Mouse (Mus musculus) lung, postnatal 0 days (tissue): ENCODE data around the gene 6430571L13Rik.

Experiments
- CTCF ChIP-seq: IDR thresholded peaks from 2 replicates; pipeline ENCODE4 v1.5.1; 2016; ENCODE audit warnings: antibody characterized with exemption, mild to moderate bottlenecking
- EP300 ChIP-seq: IDR thresholded peaks from 2 replicates; pipeline ENCODE4 v1.6.1; 2016; ENCODE audit warnings: antibody characterized with exemption, mild to moderate bottlenecking, control low read depth

- TF ChIP-seq EP300: no peak
- TF ChIP-seq CTCF: no peak
Observed at GRCm38 (mm10) chr9:107333686-107334085, 6.7 kb upstream of the 6430571L13Rik start.
